Mouse (Mus musculus) hindbrain, embryonic 11.5 days (tissue): ENCODE data around the gene Zfp518b. TPM values are rescaled to one million over a fixed set of nuclear protein-coding genes. Genes with fewer than 3 reads are reported as not detected.
A peak's percentile ranks its signal among the peaks of the same experiment; 100 is the strongest.

Experiments used
- ATAC-seq: fragments of 200-750 bp; cut with Nextera tagmentation; 2 replicates; pipeline ENCODE4 v1.8.0; 2017; ENCODE audit warnings: mild to moderate bottlenecking, moderate TSS enrichment, moderate library complexity; ENCODE audit not compliant: low FRiP score
- DNase-seq: peaks from one replicate; pipeline ENCODE4 v3.0.0-alpha.2; 2015; ENCODE audit warnings: low spot score
- H3K27ac ChIP-seq: fragments of 300-500 bp; sonication (generic); 2 replicates; pipeline ENCODE4 v1.5.1; 2014; ENCODE audit warnings: mild to moderate bottlenecking, low read depth, low read length
- H3K27me3 ChIP-seq: fragments of 300-500 bp; sonication (generic); 2 replicates; pipeline ENCODE4 v1.6.1; 2014; ENCODE audit warnings: mild to moderate bottlenecking, low read length, moderate library complexity, mixed read lengths; ENCODE audit not compliant: control insufficient read depth, insufficient read depth
- H3K36me3 ChIP-seq: fragments of 300-500 bp; sonication (generic); 2 replicates; pipeline ENCODE4 v1.6.1; 2014; ENCODE audit warnings: mild to moderate bottlenecking, low read length, moderate library complexity, mixed read lengths; ENCODE audit not compliant: control insufficient read depth, insufficient read depth
- H3K4me1 ChIP-seq: fragments of 300-500 bp; sonication (generic); replicated peaks from 2 replicates; pipeline ENCODE4 v1.6.1; 2014; ENCODE audit warnings: low read length, mixed read lengths; ENCODE audit not compliant: control insufficient read depth, insufficient read depth
- H3K4me2 ChIP-seq: fragments of 300-500 bp; sonication (generic); replicated peaks from 2 replicates; pipeline ENCODE4 v1.6.1; 2014; ENCODE audit warnings: mild to moderate bottlenecking, low read depth, low read length
- H3K4me3 ChIP-seq: fragments of 300-500 bp; sonication (generic); 2 replicates; pipeline ENCODE4 v1.5.1; 2014; ENCODE audit warnings: low read depth, low read length
- H3K9ac ChIP-seq: fragments of 300-500 bp; sonication (generic); 2 replicates; pipeline ENCODE4 v1.6.1; 2014; ENCODE audit warnings: low read depth, low read length
- H3K9me3 ChIP-seq: fragments of 300-500 bp; sonication (generic); 2 replicates; pipeline ENCODE4 v1.6.1; 2016; ENCODE audit warnings: low read length; ENCODE audit not compliant: control insufficient read depth
- WGBS: fragments of 180-500 bp; shearing (Covaris S2); extraction: QIAGEN DNeasy Blood & Tissue Kit; methylation state at CpG from one replicate; pipeline ENCODE4 v1.1.7; 2014; 5-methylcytosine and 5-hydroxymethylcytosine counted together
- polyA plus RNA-seq: library from polyadenylated mRNA; unstranded; fragments of >200 nt; fragmentation: Nextera tagmentation; extraction: Ambion mirVana; gene quantifications from 2 replicates; pipeline ENCODE4 v1.2.1, GENCODE M21; 2014

The Zfp518b gene
- polyA plus RNA-seq, 1 experiment from 2014 or later, result 47.6 TPM

- Histone ChIP-seq H3K4me2 (no peak overlapping the region), H3K27ac (no peak overlapping the region), H3K36me3 (no peaks in the 10 kb centered on the region), H3K9ac (no peak overlapping the region), H3K9me3 (no peaks in the 10 kb centered on the region), H3K4me3 (no peak overlapping the region), H3K4me1 (no peaks in the 10 kb centered on the region), H3K27me3 (no peaks in the 10 kb centered on the region)
- DNase-seq (peak; percentile 6), ATAC-seq (no peak)
- 48% methylated on average over 3 of the region's 3 CpGs for WGBS
These were observed 65.7 kb downstream of the Zfp518b start for GRCm38 (mm10) chr5:38618908-38619307.

Other genes with a start within 250 kb of the Zfp518b start
- gene Slc2a9, start 181.7 kb downstream of the Zfp518b start, polyA plus RNA-seq, result 0.13 and 0.15 TPM in 2 replicates
- 169 and 171 TPM in 2 replicates for gene Wdr1, start 121.6 kb downstream of the Zfp518b start, polyA plus RNA-seq
- gene Clnk, start 192.0 kb upstream of the Zfp518b start, polyA plus RNA-seq, result 0.33 and 0.51 TPM in 2 replicates